Mouse (Mus musculus) CD4-positive, CD25-positive, alpha-beta regulatory T cell, adult 2 months (primary cell): Measurements from ENCODE around the gene Dusp22.

Experiments
- DNase-seq: peaks from one replicate; pipeline ENCODE4 v3.0.0-alpha.2; 2012; ENCODE audit warnings: low read depth, low spot score

Dusp22 gene

GRCm38 (mm10) chr13:30669277-30669676 lies 9.5 kb downstream of the Dusp22 start:
- DNase-seq, result no peak

- DNase-seq, result no peak
Measured at GRCm38 (mm10) chr13:30673878-30674277, 14.1 kb downstream of the Dusp22 start.

- DNase-seq, result no peak
Measured at GRCm38 (mm10) chr13:30678822-30679221, 19.0 kb downstream of the Dusp22 start.

- DNase-seq, result peak; percentile 50
Measured at GRCm38 (mm10) chr13:30681866-30682265, 22.1 kb downstream of the Dusp22 start.

- DNase-seq, result no peak
Measured at GRCm38 (mm10) chr13:30682328-30682727, 22.5 kb downstream of the Dusp22 start.

- no peak for DNase-seq
Measured at GRCm38 (mm10) chr13:30684614-30685122, 24.9 kb downstream of the Dusp22 start.

- no peak for DNase-seq
Measured at GRCm38 (mm10) chr13:30685957-30686356, 26.2 kb downstream of the Dusp22 start.

GRCm38 (mm10) chr13:30688035-30688616 lies 28.3 kb downstream of the Dusp22 start:
- DNase-seq, result no peak

GRCm38 (mm10) chr13:30689475-30689874 lies 29.7 kb downstream of the Dusp22 start:
- no peak for DNase-seq

GRCm38 (mm10) chr13:30691441-30692292 lies 31.9 kb downstream of the Dusp22 start:
- no peak for DNase-seq

GRCm38 (mm10) chr13:30692644-30693385 lies 33.0 kb downstream of the Dusp22 start:
- DNase-seq, result peak; percentile 5

- DNase-seq, result no peak
Measured at GRCm38 (mm10) chr13:30695232-30695631, 35.4 kb downstream of the Dusp22 start.

- DNase-seq, result no peak
Measured at GRCm38 (mm10) chr13:30695890-30696289, 36.1 kb downstream of the Dusp22 start.

- no peak for DNase-seq
Measured at GRCm38 (mm10) chr13:30697880-30698279, 38.1 kb downstream of the Dusp22 start.

- no peak for DNase-seq
Measured at GRCm38 (mm10) chr13:30702695-30703094, 42.9 kb downstream of the Dusp22 start.

- DNase-seq, result no peak
Measured at GRCm38 (mm10) chr13:30704246-30705095, 44.7 kb downstream of the Dusp22 start.

- DNase-seq, result no peak
Measured at GRCm38 (mm10) chr13:30711066-30711465, 51.3 kb downstream of the Dusp22 start.

GRCm38 (mm10) chr13:30711711-30712110 lies 51.9 kb downstream of the Dusp22 start:
- DNase-seq, result no peak

- no peak for DNase-seq
Measured at GRCm38 (mm10) chr13:30712280-30712679, 52.5 kb downstream of the Dusp22 start.

GRCm38 (mm10) chr13:30713621-30714020 lies 53.8 kb downstream of the Dusp22 start:
- DNase-seq, result no peak

GRCm38 (mm10) chr13:30714552-30714951 lies 54.8 kb downstream of the Dusp22 start:
- DNase-seq, result no peak
